Mouse (Mus musculus) CD4-positive, CD25-positive, alpha-beta regulatory T cell, adult 9 weeks (primary cell): ENCODE data around the gene Pxmp2. TPM values are rescaled to one million over a fixed set of nuclear protein-coding genes. Genes with fewer than 3 reads are reported as not detected.

Source experiments
- polyA plus RNA-seq: library from polyadenylated mRNA; unstranded; fragments of 100-300 nt; shearing (Covaris generic); gene quantifications from one replicate; pipeline ENCODE4 v1.2.1, GENCODE M21; 2017

Gene Pxmp2
- 3.2 TPM for polyA plus RNA-seq

GRCm38 (mm10) chr5:110285770-110286445 is at the start of gene Pxmp2, which contains the start of gene Pole:
Gene Pxmp2 (minus strand): TSS chr5:110286186.
Gene Pole (plus strand): TSS chr5:110286306.

DNA sequence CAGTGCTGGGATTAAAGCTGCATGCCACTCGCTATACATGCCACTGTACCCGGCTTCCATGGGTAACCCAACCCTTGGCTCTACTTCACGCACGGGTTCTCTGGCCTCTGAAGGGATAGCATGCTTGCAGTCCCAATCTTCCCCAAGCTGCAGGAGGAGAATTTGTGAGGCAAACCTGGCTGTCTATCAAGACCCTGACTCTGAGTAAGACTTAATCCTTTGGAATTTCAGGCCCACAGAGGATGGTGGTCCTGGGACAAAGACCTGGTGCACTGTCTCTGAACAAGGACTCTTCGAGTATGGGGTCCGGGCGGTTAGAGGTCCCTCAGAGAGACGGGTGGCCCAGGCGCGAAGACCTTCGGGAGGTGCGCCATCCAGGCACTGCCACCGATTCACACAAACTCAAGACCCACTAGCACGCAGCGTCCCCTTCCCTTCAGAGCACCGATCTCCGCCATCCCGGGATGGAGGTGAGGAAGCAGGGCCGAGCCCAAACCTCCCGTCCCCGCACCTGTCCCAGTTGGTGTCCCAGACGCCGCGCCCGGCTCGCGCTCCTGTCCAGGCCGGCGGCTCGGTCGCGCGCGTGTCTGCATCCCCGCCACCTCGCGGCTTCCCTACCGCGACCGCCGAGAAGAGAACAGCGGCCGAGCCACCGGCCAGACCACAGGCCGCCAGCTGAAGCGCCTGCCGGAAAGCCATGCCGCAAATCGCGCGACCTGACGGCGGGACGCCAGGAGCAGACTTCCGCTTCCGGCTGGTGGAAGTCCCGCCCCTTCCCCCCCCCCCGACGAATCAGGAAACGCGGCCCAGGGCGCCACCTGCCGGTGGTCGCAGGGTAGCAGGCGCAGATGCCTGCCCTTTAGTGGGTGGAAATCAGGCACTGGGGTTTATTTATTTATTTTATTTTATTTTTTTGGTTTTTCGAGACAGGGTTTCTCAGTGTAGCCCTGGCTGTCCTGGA is 16.6 kb downstream of the Pxmp2 start, which contains the start of gene Pgam5:
Gene Pgam5, minus strand, starts transcription at position 773 of the 961 bp plus-strand sequence.

DNA sequence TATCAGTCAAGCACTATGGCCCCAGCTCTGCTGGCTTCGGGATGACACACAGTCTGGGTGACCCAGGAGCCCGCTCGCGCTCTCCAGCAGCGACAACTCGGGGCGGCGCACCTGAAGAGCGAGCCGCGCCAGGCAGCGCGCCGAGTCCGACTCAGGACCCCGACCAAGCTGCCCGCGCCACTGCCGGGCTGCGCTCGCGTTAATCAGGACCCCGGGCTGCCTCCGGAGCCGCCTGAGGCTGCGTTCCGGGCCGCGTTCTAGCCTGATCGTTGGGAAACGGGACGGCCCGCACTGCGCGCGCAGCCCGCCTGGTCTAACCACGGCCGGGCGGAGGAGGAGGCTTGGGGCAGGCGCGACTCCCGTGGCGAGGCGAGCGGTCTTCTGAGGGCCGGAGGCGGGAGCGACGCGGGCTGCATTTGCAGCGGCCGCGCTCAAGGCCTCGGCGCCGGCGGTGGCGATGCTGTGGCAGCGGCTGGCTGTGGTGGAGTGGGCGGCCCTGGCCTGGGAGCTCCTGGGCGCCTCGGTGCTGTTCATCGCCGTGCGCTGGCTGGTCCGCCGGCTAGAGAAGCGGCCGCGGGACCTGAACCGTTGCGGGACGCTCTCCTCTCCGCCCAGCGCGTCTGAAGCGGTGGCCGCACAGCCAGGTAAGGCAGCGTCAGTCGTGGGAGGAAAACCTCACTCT is 55.1 kb downstream of the Pxmp2 start, which contains the start of gene Ankle2:
Gene Ankle2, plus strand, starts transcription at position 225 of the 682 bp plus-strand sequence.

Other genes with a start within 250 kb of the Pxmp2 start
- 15.3 TPM for gene Gm17655, start 213.7 kb downstream of the Pxmp2 start, polyA plus RNA-seq
- gene Gm35315, start 191.8 kb downstream of the Pxmp2 start, polyA plus RNA-seq, result 3.8 TPM
- 3.8 TPM for gene Plcxd1, start 186.2 kb downstream of the Pxmp2 start, polyA plus RNA-seq
- 37.1 TPM for gene Gtpbp6, start 178.0 kb downstream of the Pxmp2 start, polyA plus RNA-seq
- 5.8 TPM for gene Zfp605, start 176.1 kb downstream of the Pxmp2 start, polyA plus RNA-seq
- gene Chfr, start 150.3 kb downstream of the Pxmp2 start, polyA plus RNA-seq, result 98.6 TPM
- gene Golga3, start 109.5 kb downstream of the Pxmp2 start, polyA plus RNA-seq, result 47.0 TPM
- gene Ankle2, start 55.2 kb downstream of the Pxmp2 start, polyA plus RNA-seq, result 7.0 TPM
- 15.2 TPM for gene Pgam5, start 16.3 kb downstream of the Pxmp2 start, polyA plus RNA-seq
- 8.8 TPM for gene Pole, start 120 bp upstream of the Pxmp2 start, polyA plus RNA-seq
- gene P2rx2, start 57.0 kb upstream of the Pxmp2 start, polyA plus RNA-seq, result not detected
- not detected for gene Lrcol1, start 58.5 kb upstream of the Pxmp2 start, polyA plus RNA-seq
- 1.7 TPM for gene Fbrsl1, start 162.3 kb upstream of the Pxmp2 start, polyA plus RNA-seq